Mouse (Mus musculus) liver, embryonic 14.5 days (tissue): ENCODE measurements around the gene Emc10.

ENCODE experiments used
- CTCF ChIP-seq: IDR thresholded peaks from 2 replicates; pipeline ENCODE4 v1.5.1; 2016; ENCODE audit warnings: antibody characterized with exemption, low read depth, control low read depth
- EP300 ChIP-seq: IDR thresholded peaks from 2 replicates; pipeline ENCODE4 v1.6.1; 2016; ENCODE audit warnings: antibody characterized with exemption, low read depth

DNA sequence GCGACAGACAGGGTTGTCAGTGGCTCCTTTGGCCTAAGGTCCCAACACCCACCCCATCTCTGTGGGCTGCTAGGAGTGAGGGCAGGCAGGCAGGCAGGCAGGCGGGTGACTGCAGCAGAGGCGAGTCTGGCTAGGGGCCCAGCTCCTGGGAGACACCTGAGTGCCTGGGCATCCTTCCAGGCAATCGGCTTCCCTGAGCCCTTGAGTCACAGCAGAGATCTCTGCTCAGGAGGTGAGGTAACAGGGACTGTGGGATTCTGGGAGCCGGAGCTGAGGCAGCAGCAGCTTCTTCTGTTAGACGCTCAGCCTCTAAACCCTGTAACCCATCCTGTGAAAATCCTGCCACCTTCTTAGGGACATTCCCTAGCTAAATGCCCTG lies 40.2 kb upstream of the Emc10 start:
- TF ChIP-seq EP300 (no peak), CTCF (no peak)
